Mouse (Mus musculus): Measurements from ENCODE around the gene Rtn4r. TPM values are rescaled to one million over a fixed set of nuclear protein-coding genes. Genes with fewer than 3 reads are reported as not detected.

Rtn4r gene
- polyA plus RNA-seq, 1 experiment from 2014 or later = 2.2 TPM

DNA sequence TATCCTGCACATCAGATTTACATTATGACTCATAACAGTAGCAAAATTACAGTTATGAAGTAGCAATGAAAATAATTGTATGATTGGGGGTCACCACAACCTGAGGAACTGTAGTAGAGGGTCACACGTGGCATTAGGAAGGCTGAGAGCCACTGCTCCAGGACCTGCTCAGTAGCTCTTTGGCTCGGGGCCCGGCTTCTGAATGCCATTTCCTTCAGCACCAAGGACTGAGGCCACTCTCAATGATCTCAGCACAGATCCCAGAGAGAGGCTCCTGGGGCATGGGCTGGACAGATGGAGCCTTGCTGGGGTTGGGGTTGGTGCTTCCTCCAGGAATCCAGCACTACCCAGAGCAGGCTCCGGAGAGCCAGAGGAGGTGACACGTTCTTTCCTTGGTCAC is 40.3 kb upstream of the Rtn4r start:
- Histone ChIP-seq H3K27me3 (ENCODE audit: control insufficient read depth, insufficient read depth, low read length) (peaks cover 9% of the 10 kb centered on the region), H3K9me3 (ENCODE audit: control insufficient read depth, low read length) (no peaks in the 10 kb centered on the region), H3K4me2 (no peak overlapping the region), H3K4me1 (ENCODE audit: control insufficient read depth, insufficient read depth, low read length) (peaks cover 7% of the 10 kb centered on the region), H3K4me3 (ENCODE audit: low read depth, low read length) (no peak overlapping the region), H3K27ac (ENCODE audit: low read depth, low read length) (no peak overlapping the region), H3K36me3 (ENCODE audit: control insufficient read depth, insufficient read depth, low read length) (no peaks in the 10 kb centered on the region), H3K9ac (ENCODE audit: low read length) (no peak overlapping the region)
- peak; percentile 59 for DNase-seq (ENCODE audit: low spot score, missing footprints)
- 90% methylated on average over 5 of the region's 5 CpGs for WGBS
- no peak for ATAC-seq (ENCODE audit: low FRiP score)

DNA sequence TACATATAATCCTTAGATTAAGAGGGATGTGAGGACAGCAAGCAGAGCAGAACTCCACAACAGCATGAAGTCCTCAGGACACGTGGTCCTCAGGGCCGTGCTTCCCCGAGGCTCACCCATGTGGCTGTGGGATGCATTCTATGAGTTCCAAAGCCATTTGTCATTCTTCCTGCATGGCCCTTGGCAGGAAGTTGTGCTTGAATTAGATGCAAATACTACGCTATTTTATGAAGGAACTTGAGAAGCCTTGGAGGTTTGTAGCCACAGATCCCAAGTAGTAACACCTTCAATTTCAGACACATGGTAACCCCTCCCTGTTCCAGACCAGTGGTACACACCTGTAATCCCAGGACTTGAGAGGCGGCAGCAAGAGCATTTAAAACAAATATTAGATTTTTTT is 31.1 kb upstream of the Rtn4r start:
- no peaks in the 10 kb centered on the region for H3K36me3 ChIP-seq (ENCODE audit: control insufficient read depth, insufficient read depth, low read length)
- no peak overlapping the region for H3K9ac ChIP-seq (ENCODE audit: low read length)
- H3K27ac ChIP-seq (ENCODE audit: low read depth, low read length) = no peak overlapping the region
- no peak overlapping the region for H3K4me2 ChIP-seq
- peak; percentile 57 for DNase-seq (ENCODE audit: low spot score, missing footprints)
- H3K27me3 ChIP-seq (ENCODE audit: control insufficient read depth, insufficient read depth, low read length) = no peaks in the 10 kb centered on the region
- WGBS = 64% methylated on average over 5 of the region's 5 CpGs
- no peak for ATAC-seq (ENCODE audit: low FRiP score)
- no peaks in the 10 kb centered on the region for H3K9me3 ChIP-seq (ENCODE audit: control insufficient read depth, low read length)
- H3K4me3 ChIP-seq (ENCODE audit: low read depth, low read length) = no peak overlapping the region
- no peaks in the 10 kb centered on the region for H3K4me1 ChIP-seq (ENCODE audit: control insufficient read depth, insufficient read depth, low read length)

DNA sequence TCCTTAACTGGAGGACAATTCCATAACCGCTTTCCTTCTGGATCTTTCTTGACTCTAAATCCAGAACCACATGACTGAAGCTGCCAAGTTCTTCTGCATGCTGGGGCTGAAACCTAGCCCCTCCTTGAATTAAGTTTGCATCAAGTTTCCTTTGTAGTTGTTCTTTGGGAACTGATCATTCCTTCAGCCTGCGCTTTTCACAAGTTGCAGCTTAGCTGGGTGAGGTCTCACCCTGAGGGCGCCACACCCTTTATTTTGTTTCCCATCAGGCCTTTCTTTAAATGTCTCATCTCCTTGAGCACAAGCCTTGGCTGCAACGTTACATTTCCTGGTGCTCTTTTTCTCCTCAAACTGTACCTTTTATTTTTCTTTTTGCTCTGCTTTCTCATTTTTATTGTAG is 24.6 kb upstream of the Rtn4r start:
- no peaks in the 10 kb centered on the region for H3K9me3 ChIP-seq (ENCODE audit: control insufficient read depth, low read length)
- H3K36me3 ChIP-seq (ENCODE audit: control insufficient read depth, insufficient read depth, low read length) = no peaks in the 10 kb centered on the region
- no peaks in the 10 kb centered on the region for H3K27me3 ChIP-seq (ENCODE audit: control insufficient read depth, insufficient read depth, low read length)
- H3K4me3 ChIP-seq (ENCODE audit: low read depth, low read length) = no peak overlapping the region
- H3K4me2 ChIP-seq = no peak overlapping the region
- ATAC-seq (ENCODE audit: low FRiP score) (no peak), DNase-seq (ENCODE audit: low spot score, missing footprints) (no peak)
- no peak overlapping the region for H3K9ac ChIP-seq (ENCODE audit: low read length)
- no peak overlapping the region for H3K27ac ChIP-seq (ENCODE audit: low read depth, low read length)
- WGBS = 82% methylated on average over 4 of the region's 4 CpGs
- H3K4me1 ChIP-seq (ENCODE audit: control insufficient read depth, insufficient read depth, low read length) = no peaks in the 10 kb centered on the region

DNA sequence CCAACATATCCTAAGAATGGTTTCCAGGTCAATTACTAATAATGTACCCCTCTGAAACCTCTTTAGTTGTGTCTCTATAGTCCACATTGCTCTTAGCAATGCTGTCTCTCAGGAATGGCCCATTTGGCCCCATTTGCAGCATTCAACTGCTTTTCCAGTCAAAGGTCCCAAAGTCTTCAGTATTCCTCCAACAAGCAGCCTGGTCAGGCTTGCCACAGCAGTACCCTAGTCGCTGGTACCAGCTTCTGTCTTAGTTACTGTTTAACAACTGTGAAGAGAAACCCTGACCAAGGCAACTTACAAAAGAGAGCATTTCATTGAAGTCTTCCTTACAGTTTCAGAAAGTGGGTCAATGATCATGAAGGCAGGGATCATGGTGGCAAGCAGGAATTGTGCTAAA is 24.1 kb upstream of the Rtn4r start:
- no peaks in the 10 kb centered on the region for H3K27me3 ChIP-seq (ENCODE audit: control insufficient read depth, insufficient read depth, low read length)
- no peak for ATAC-seq (ENCODE audit: low FRiP score)
- H3K27ac ChIP-seq (ENCODE audit: low read depth, low read length) = no peak overlapping the region
- H3K9me3 ChIP-seq (ENCODE audit: control insufficient read depth, low read length) = no peaks in the 10 kb centered on the region
- H3K4me2 ChIP-seq = no peak overlapping the region
- no peak for DNase-seq (ENCODE audit: low spot score, missing footprints)
- H3K4me3 ChIP-seq (ENCODE audit: low read depth, low read length) = no peak overlapping the region
- no peak overlapping the region for H3K9ac ChIP-seq (ENCODE audit: low read length)
- H3K4me1 ChIP-seq (ENCODE audit: control insufficient read depth, insufficient read depth, low read length) = no peaks in the 10 kb centered on the region
- H3K36me3 ChIP-seq (ENCODE audit: control insufficient read depth, insufficient read depth, low read length) = no peaks in the 10 kb centered on the region
- 86% methylated on average over 1 of the region's 1 CpGs for WGBS

DNA sequence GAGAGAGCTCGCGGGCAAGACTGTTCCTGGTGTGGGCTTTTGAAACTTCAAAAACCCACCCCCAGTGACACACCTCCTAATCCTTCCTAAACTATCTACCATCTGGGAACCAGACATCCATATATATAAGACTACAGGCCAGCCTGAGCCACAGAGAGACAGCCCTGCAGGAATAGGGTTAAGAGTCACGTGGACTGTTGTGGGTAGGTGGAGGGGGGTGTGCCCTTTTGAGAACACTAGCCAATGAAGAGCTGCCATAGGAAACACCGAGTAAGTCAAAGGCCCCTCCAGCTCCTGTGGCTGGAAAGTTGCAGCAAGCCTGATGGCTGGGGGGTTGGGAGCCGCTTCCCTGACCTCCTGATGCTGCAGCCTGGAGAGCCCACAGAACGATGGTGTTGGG is 23.6 kb upstream of the Rtn4r start:
- ATAC-seq (ENCODE audit: low FRiP score) = no peak

DNA sequence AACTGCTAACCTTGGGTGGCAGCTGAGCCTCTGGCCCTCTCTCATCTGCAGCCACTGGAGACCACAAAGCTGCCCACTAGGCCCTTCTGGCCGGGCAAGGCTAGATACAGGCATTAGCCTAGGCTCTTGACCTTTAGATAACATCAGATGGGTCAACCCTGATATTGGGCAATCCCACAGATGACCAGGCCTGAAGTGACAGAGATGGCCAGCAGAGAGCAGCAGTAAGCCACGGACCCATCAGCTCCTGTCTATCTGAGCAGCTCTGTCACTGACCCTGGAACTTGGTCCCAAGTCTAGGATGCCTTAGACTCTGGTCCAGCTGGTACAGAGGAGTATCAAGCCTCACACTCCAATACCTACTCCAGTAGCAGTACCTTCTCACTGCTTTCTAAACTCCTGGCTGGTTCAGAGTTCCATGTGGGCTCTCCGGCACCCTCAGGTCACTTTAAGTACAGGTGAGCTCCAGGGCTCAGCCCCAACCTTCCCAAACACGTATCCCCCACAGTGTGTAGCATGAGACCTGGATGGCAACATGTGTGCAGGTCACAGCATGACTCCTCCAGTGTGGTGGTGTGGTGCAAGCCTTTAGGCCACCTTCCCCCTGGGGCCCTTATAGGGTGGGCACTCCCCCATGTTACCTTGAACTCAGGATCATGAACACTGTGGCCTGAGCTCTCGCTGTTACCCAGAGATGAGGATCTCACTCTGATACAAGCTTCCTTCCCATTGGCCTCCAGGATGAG is 19.0 kb upstream of the Rtn4r start:
- Histone ChIP-seq H3K27me3 (ENCODE audit: control insufficient read depth, insufficient read depth, low read length) (no peaks in the 10 kb centered on the region), H3K36me3 (ENCODE audit: control insufficient read depth, insufficient read depth, low read length) (no peaks in the 10 kb centered on the region), H3K4me1 (ENCODE audit: control insufficient read depth, insufficient read depth, low read length) (no peaks in the 10 kb centered on the region), H3K4me2 (no peak overlapping the region), H3K4me3 (ENCODE audit: low read depth, low read length) (no peak overlapping the region), H3K9me3 (ENCODE audit: control insufficient read depth, low read length) (no peaks in the 10 kb centered on the region), H3K27ac (ENCODE audit: low read depth, low read length) (no peak overlapping the region), H3K9ac (ENCODE audit: low read length) (no peak overlapping the region)
- peak; percentile 75 for ATAC-seq (ENCODE audit: low FRiP score)
- DNase-seq (ENCODE audit: low spot score, missing footprints) = peak; percentile 98
- WGBS = 53% methylated on average over 5 of the region's 5 CpGs

More for the DNA sequence above, 23.6 kb upstream of the Rtn4r start:
- H3K4me3 ChIP-seq (ENCODE audit: low read depth, low read length) = no peak overlapping the region
- H3K9ac ChIP-seq (ENCODE audit: low read length) = no peak overlapping the region
- H3K4me1 ChIP-seq (ENCODE audit: control insufficient read depth, insufficient read depth, low read length) = no peaks in the 10 kb centered on the region
- no peak overlapping the region for H3K27ac ChIP-seq (ENCODE audit: low read depth, low read length)
- 47% methylated on average over 6 of the region's 6 CpGs for WGBS
- peak; percentile 35 for DNase-seq (ENCODE audit: low spot score, missing footprints)
- no peaks in the 10 kb centered on the region for H3K27me3 ChIP-seq (ENCODE audit: control insufficient read depth, insufficient read depth, low read length)
- H3K4me2 ChIP-seq = no peak overlapping the region
- H3K36me3 ChIP-seq (ENCODE audit: control insufficient read depth, insufficient read depth, low read length) = no peaks in the 10 kb centered on the region
- no peaks in the 10 kb centered on the region for H3K9me3 ChIP-seq (ENCODE audit: control insufficient read depth, low read length)

DNA sequence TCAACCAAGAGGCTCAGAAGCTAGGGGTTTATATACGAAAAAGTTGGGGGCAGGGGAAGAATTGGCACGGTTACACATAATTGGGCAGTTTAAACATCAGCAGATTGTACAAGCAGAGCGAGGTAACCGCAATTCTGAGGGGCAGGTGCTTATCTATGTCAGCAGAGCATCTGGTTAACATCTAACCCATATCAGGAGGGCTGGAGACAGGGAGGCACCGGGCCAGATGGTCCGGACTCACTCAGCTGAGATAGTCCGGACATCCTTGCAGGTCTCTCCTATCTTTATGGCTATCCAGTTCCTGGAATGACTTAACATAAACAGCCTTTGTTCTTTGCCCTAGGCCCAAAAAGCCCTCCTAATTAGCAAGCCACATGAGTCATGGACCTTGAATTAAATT is 16.4 kb upstream of the Rtn4r start:
- Histone ChIP-seq H3K27me3 (ENCODE audit: control insufficient read depth, insufficient read depth, low read length) (no peaks in the 10 kb centered on the region), H3K4me1 (ENCODE audit: control insufficient read depth, insufficient read depth, low read length) (no peaks in the 10 kb centered on the region), H3K27ac (ENCODE audit: low read depth, low read length) (no peak overlapping the region), H3K9me3 (ENCODE audit: control insufficient read depth, low read length) (no peaks in the 10 kb centered on the region), H3K9ac (ENCODE audit: low read length) (no peak overlapping the region), H3K36me3 (ENCODE audit: control insufficient read depth, insufficient read depth, low read length) (no peaks in the 10 kb centered on the region), H3K4me2 (no peak overlapping the region), H3K4me3 (ENCODE audit: low read depth, low read length) (no peak overlapping the region)
- WGBS = 92% methylated on average over 7 of the region's 7 CpGs
- DNase-seq (ENCODE audit: low spot score, missing footprints) (no peak), ATAC-seq (ENCODE audit: low FRiP score) (no peak)

DNA sequence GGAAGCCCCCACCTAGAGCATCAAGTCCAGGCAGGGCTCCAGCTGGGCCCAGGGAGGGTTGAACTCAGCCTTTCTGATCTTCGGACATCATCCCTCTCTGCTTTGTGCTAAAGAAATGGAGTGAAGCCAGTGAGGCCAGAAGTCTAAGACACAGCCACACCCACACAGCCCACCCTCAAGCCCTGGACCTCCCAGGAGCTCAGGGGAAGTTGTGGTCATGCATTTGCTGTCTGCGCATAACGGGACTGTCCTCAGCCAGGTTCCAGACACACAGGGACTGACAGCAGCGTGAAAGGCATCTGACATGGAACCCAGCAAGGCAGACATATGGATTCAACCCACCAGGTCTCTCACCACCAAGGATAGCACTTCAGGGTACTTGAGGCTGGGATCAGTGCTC is 11.0 kb upstream of the Rtn4r start:
- Histone ChIP-seq H3K4me2 (no peak overlapping the region), H3K36me3 (ENCODE audit: control insufficient read depth, insufficient read depth, low read length) (no peaks in the 10 kb centered on the region), H3K4me1 (ENCODE audit: control insufficient read depth, insufficient read depth, low read length) (no peaks in the 10 kb centered on the region), H3K27ac (ENCODE audit: low read depth, low read length) (no peak overlapping the region), H3K27me3 (ENCODE audit: control insufficient read depth, insufficient read depth, low read length) (no peaks in the 10 kb centered on the region), H3K9me3 (ENCODE audit: control insufficient read depth, low read length) (no peaks in the 10 kb centered on the region), H3K4me3 (ENCODE audit: low read depth, low read length) (no peak overlapping the region), H3K9ac (ENCODE audit: low read length) (no peak overlapping the region)
- 75% methylated on average over 4 of the region's 4 CpGs for WGBS
- ATAC-seq (ENCODE audit: low FRiP score) = no peak
- DNase-seq (ENCODE audit: low spot score, missing footprints) = no peak

DNA sequence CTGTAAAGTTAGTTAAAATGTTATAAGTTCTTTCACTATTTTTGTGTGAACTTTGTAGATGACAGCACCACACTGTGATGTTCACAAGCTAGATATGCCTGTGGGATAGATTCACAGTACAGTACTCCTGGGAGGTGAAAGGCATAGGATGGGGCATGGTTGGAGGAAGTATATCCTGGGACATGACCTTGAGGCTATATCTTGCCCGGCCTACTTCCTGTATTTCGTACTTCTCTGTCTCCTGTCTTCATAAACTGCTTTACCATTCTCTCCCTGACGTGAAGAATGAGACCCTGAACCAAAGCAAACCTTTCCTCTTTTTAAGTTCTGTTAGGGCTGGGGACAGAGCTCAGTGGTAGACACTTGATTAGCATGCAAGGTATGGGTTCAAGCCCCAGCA is 9.2 kb upstream of the Rtn4r start:
- no peak for DNase-seq (ENCODE audit: low spot score, missing footprints)
- H3K4me3 ChIP-seq (ENCODE audit: low read depth, low read length) = no peak overlapping the region
- no peaks in the 10 kb centered on the region for H3K4me1 ChIP-seq (ENCODE audit: control insufficient read depth, insufficient read depth, low read length)
- H3K36me3 ChIP-seq (ENCODE audit: control insufficient read depth, insufficient read depth, low read length) = no peaks in the 10 kb centered on the region
- no peak overlapping the region for H3K27ac ChIP-seq (ENCODE audit: low read depth, low read length)
- ATAC-seq (ENCODE audit: low FRiP score) = no peak
- H3K9me3 ChIP-seq (ENCODE audit: control insufficient read depth, low read length) = no peaks in the 10 kb centered on the region
- no peak overlapping the region for H3K4me2 ChIP-seq
- H3K27me3 ChIP-seq (ENCODE audit: control insufficient read depth, insufficient read depth, low read length) = no peaks in the 10 kb centered on the region
- no peak overlapping the region for H3K9ac ChIP-seq (ENCODE audit: low read length)
- 84% methylated on average over 3 of the region's 3 CpGs for WGBS

All from midbrain, embryonic 11.5 days (tissue).